Mouse (Mus musculus): ENCODE measurements at regions not wholly inside any gene's neighbourhood (a gene's known extent, or its start where the extent isn't known, plus 50 kb on each side); places are given as distances from the start of the nearest gene placed in this dataset.

GRCm38 (mm10) chr4:22151899-22152493, 205.3 kb upstream of the Fbxl4 start:
- no peak overlapping the region for H3K4me2 ChIP-seq

DNA sequence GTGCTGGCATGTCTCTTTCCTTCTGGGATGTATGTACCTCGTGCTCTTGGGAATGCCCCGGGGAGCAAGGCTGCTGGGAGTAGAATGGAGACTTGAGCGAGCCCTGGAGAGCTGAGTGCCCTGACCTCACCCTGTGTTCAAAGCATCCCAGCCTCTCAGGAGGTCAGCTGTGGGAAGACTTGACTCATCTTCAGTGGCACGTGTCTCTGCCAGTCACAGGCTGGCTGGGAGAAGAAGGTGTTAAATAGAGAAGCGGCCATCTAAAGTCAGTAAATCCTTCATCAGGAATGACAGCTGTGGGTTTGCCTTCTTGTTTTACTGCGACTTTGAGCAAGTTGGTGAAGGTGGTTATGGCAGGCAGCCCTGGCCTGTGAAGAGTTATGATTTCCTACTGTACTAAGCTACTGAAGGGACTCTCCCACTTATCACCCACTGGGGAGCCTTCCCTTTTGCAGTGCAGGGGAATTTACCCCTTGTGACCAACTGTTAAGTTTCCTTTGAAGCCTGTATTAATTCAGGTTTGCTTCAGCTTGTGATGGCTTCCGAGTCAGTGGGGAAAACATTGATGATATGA, 204.3 kb upstream of the Fbxl4 start:
- H3K4me2 ChIP-seq: no peak overlapping the region
- WGBS: 12% methylated on average over 7 of the region's 7 CpGs
- no peak overlapping the region for H3K9ac ChIP-seq
- H3K27me3 ChIP-seq (ENCODE audit: insufficient read depth, low read length): peaks cover 9% of the 10 kb centered on the region
- TF ChIP-seq CTCF (IDR thresholded peaks at IDR 0.05; ENCODE audit: low read depth): no peak
- DNase-seq: no peak
- H3K4me1 ChIP-seq (ENCODE audit: insufficient read depth): no peaks in the 10 kb centered on the region
- H3K36me3 ChIP-seq (ENCODE audit: insufficient read depth): no peaks in the 10 kb centered on the region
- no peak overlapping the region for H3K27ac ChIP-seq (ENCODE audit: low read depth)
- H3K4me3 ChIP-seq (ENCODE audit: low read depth, low read length): no peak overlapping the region
- no peaks in the 10 kb centered on the region for H3K9me3 ChIP-seq (ENCODE audit: low read depth, low read length)
- ATAC-seq (ENCODE audit: insufficient read depth): no peak

More at GRCm38 (mm10) chr4:22151899-22152493, 205.3 kb upstream of the Fbxl4 start:
- 17% methylated on average over 10 of the region's 10 CpGs for WGBS
- Histone ChIP-seq H3K4me1 (ENCODE audit: insufficient read depth) (no peaks in the 10 kb centered on the region), H3K9me3 (ENCODE audit: low read depth, low read length) (no peaks in the 10 kb centered on the region), H3K4me3 (ENCODE audit: low read depth, low read length) (no peak overlapping the region), H3K27me3 (ENCODE audit: insufficient read depth, low read length) (peaks cover 9% of the 10 kb centered on the region), H3K9ac (no peak overlapping the region), H3K27ac (ENCODE audit: low read depth) (no peak overlapping the region), H3K36me3 (ENCODE audit: insufficient read depth) (no peaks in the 10 kb centered on the region)
- no peak for TF ChIP-seq CTCF (IDR thresholded peaks at IDR 0.05; ENCODE audit: low read depth)
- ATAC-seq (ENCODE audit: insufficient read depth): no peak
- no peak for DNase-seq

DNA sequence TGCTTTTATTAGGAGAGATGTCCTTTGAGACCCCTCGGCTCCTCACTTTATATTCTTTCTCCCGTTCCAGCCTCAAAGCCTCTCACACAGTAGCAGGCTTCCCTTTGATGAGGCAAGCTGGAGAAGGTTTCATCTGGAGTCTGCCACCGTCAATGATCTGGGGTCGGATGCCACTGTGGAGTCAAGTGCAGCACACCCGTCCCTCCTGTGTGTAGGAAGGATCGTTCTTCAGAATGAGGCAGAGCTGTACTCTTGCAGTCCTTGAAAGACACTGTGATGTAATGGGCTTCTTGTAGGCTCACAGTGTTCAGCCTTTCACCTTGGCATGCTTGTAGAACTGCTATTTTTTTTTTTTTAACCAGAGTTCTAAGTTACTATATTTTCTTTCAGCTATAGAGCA, 203.7 kb upstream of the Fbxl4 start:
- TF ChIP-seq CTCF (IDR thresholded peaks at IDR 0.05; ENCODE audit: low read depth): no peak
- WGBS: 27% methylated on average over 6 of the region's 6 CpGs

DNA sequence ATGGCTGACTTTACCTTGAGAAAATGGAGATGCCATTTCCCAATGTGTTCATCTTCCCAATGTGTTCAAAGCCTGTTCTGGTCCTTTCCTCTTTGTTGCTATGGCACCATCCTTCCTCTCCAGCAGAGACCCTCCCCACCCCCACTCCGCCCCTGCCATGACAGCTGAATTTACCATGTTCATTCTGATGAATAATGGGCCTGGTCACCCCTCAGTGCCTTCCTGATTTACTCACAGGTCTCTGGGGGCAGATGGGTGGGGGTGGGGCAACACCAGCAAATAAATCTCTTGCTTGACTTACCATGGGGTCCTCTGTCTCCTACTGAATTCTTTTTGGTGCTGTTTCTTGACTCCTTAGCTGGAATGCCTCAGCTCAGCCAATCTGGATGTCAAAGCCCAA, 170.9 kb upstream of the Fbxl4 start:
- DNase-seq (no peak), ATAC-seq (ENCODE audit: insufficient read depth) (no peak)
- no peak overlapping the region for H3K4me2 ChIP-seq
- no peaks in the 10 kb centered on the region for H3K27me3 ChIP-seq (ENCODE audit: insufficient read depth, low read length)
- H3K4me1 ChIP-seq (ENCODE audit: insufficient read depth): no peaks in the 10 kb centered on the region
- no peaks in the 10 kb centered on the region for H3K9me3 ChIP-seq (ENCODE audit: low read depth, low read length)
- no peaks in the 10 kb centered on the region for H3K36me3 ChIP-seq (ENCODE audit: insufficient read depth)
- H3K9ac ChIP-seq: no peak overlapping the region
- H3K4me3 ChIP-seq (ENCODE audit: low read depth, low read length): no peak overlapping the region
- no peak overlapping the region for H3K27ac ChIP-seq (ENCODE audit: low read depth)
- TF ChIP-seq CTCF (IDR thresholded peaks at IDR 0.05; ENCODE audit: low read depth): no peak
- 71% methylated on average over 1 of the region's 1 CpGs for WGBS

More for the DNA sequence above, 203.7 kb upstream of the Fbxl4 start:
- Histone ChIP-seq H3K4me1 (ENCODE audit: insufficient read depth) (no peaks in the 10 kb centered on the region), H3K27ac (ENCODE audit: low read depth) (no peak overlapping the region), H3K4me3 (ENCODE audit: low read depth, low read length) (no peak overlapping the region), H3K4me2 (no peak overlapping the region), H3K9me3 (ENCODE audit: low read depth, low read length) (no peaks in the 10 kb centered on the region), H3K36me3 (ENCODE audit: insufficient read depth) (no peaks in the 10 kb centered on the region), H3K9ac (no peak overlapping the region), H3K27me3 (ENCODE audit: insufficient read depth, low read length) (peaks cover 9% of the 10 kb centered on the region)
- no peak for ATAC-seq (ENCODE audit: insufficient read depth)
- no peak for DNase-seq

- no peak for TF ChIP-seq CTCF (IDR thresholded peaks at IDR 0.05; ENCODE audit: low read depth)
- WGBS: 84% methylated on average over 13 of the region's 13 CpGs
- ATAC-seq (ENCODE audit: insufficient read depth): no peak
These were observed 169.0 kb upstream of the Fbxl4 start for GRCm38 (mm10) chr4:22188141-22189006.

GRCm38 (mm10) chr4:22196501-22196900, 160.8 kb upstream of the Fbxl4 start:
- no peaks in the 10 kb centered on the region for H3K27me3 ChIP-seq (ENCODE audit: insufficient read depth, low read length)
- peak; percentile 36 for DNase-seq
- TF ChIP-seq CTCF (IDR thresholded peaks at IDR 0.05; ENCODE audit: low read depth): no peak
- H3K4me1 ChIP-seq (ENCODE audit: insufficient read depth): no peaks in the 10 kb centered on the region
- no peak for ATAC-seq (ENCODE audit: insufficient read depth)
- H3K36me3 ChIP-seq (ENCODE audit: insufficient read depth): no peaks in the 10 kb centered on the region
- H3K27ac ChIP-seq (ENCODE audit: low read depth): no peak overlapping the region
- H3K4me2 ChIP-seq: no peak overlapping the region
- 53% methylated on average over 3 of the region's 3 CpGs for WGBS
- no peak overlapping the region for H3K9ac ChIP-seq
- H3K9me3 ChIP-seq (ENCODE audit: low read depth, low read length): no peaks in the 10 kb centered on the region
- no peak overlapping the region for H3K4me3 ChIP-seq (ENCODE audit: low read depth, low read length)

More at GRCm38 (mm10) chr4:22188141-22189006, 169.0 kb upstream of the Fbxl4 start:
- Histone ChIP-seq H3K9me3 (ENCODE audit: low read depth, low read length) (no peaks in the 10 kb centered on the region), H3K27me3 (ENCODE audit: insufficient read depth, low read length) (no peaks in the 10 kb centered on the region), H3K4me1 (ENCODE audit: insufficient read depth) (no peaks in the 10 kb centered on the region), H3K4me3 (ENCODE audit: low read depth, low read length) (no peak overlapping the region), H3K4me2 (no peak overlapping the region), H3K27ac (ENCODE audit: low read depth) (no peak overlapping the region), H3K9ac (no peak overlapping the region), H3K36me3 (ENCODE audit: insufficient read depth) (no peaks in the 10 kb centered on the region)
- DNase-seq: no peak

- H3K4me2 ChIP-seq: no peak overlapping the region
- no peak for ATAC-seq (ENCODE audit: insufficient read depth)
- no peak overlapping the region for H3K27ac ChIP-seq (ENCODE audit: low read depth)
- no peaks in the 10 kb centered on the region for H3K27me3 ChIP-seq (ENCODE audit: insufficient read depth, low read length)
- H3K4me3 ChIP-seq (ENCODE audit: low read depth, low read length): no peak overlapping the region
- no peak for DNase-seq
- no peaks in the 10 kb centered on the region for H3K9me3 ChIP-seq (ENCODE audit: low read depth, low read length)
- no peak for TF ChIP-seq CTCF (IDR thresholded peaks at IDR 0.05; ENCODE audit: low read depth)
- H3K9ac ChIP-seq: no peak overlapping the region
- H3K36me3 ChIP-seq (ENCODE audit: insufficient read depth): no peaks in the 10 kb centered on the region
- 66% methylated on average over 5 of the region's 5 CpGs for WGBS
- H3K4me1 ChIP-seq (ENCODE audit: insufficient read depth): no peaks in the 10 kb centered on the region
These were observed 148.8 kb upstream of the Fbxl4 start for GRCm38 (mm10) chr4:22208531-22208930.
